Mouse (Mus musculus): ENCODE results near the gene D630023F18Rik. TPM values are rescaled to one million over a fixed set of nuclear protein-coding genes. Genes with fewer than 3 reads are reported as not detected.

D630023F18Rik gene
- polyA plus RNA-seq, 1 experiment from 2014 or later, result 2.4 TPM

GRCm38 (mm10) chr1:65107654-65108279 is 15.2 kb downstream of the D630023F18Rik start:
- Histone ChIP-seq H3K4me1 (replicated peaks) (peaks cover 4% of the 10 kb centered on the region; the same call in 1 of the 2 replicates), H3K4me3 (no peak overlapping the region), H3K27me3 (no peaks in the 10 kb centered on the region), H3K9ac (no peak overlapping the region), H3K4me2 (no peak overlapping the region), H3K9me3 (no peaks in the 10 kb centered on the region), H3K27ac (replicated peaks) (no peak overlapping the region), H3K36me3 (no peaks in the 10 kb centered on the region)
- no peak for ATAC-seq (ENCODE audit: low FRiP score, low read depth)
- WGBS, result 90% methylated on average over 10 of the region's 10 CpGs

DNA sequence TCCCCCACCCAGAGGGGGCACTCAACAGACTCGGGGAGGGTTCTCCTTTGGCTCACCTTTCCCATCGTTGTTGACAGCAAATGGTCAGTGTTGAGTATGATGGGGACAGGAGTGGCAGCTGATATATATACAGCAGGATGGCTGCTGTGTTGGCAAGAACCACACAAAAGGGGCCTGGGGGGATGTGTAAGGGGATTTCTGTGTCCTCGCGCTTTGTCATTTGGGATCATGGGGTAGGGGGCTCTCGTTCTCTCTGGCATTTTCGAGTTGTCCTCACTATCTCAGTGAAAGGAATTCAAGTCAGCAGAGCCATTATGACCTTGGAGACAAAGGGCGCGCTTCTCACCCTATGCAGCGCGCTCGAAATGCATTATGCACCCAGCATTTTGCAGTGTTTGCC is 19.7 kb downstream of the D630023F18Rik start, which contains the start of gene Cryga:
Gene Cryga, minus strand, starts transcription at position 101 of the 400 bp plus-strand sequence.
- Histone ChIP-seq H3K36me3 (no peaks in the 10 kb centered on the region), H3K27ac (replicated peaks) (no peak within 1 kb of the TSS), H3K4me3 (no peak within 1 kb of the TSS), H3K27me3 (no peaks in the 10 kb centered on the region), H3K4me1 (replicated peaks) (no peaks in the 10 kb centered on the region), H3K4me2 (no peak within 1 kb of the TSS), H3K9ac (no peak within 1 kb of the TSS), H3K9me3 (no peaks in the 10 kb centered on the region)
- WGBS, result 87% methylated on average over 11 of the region's 11 CpGs
- no peak for ATAC-seq (ENCODE audit: low FRiP score, low read depth)

DNA sequence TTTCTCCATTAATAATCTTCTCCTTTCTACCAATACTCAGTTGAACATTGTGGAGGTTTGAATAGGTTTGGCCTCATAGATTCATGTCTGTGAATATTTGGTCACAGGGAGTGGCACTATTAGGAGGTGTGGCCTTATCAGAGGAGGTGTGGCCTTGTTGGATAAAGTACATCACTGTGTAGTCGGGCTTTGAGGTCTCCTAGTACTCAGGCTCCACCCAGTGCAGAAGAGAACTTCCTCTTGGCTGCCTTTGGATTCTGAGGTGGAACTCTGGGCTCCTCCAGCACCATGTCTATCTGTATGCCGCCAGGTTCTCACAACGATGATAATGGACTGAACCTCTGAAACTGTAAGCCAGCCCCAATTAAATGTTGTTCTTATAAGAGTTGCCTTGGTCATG is 26.1 kb downstream of the D630023F18Rik start:
- H3K4me1 ChIP-seq (replicated peaks), result no peaks in the 10 kb centered on the region
- H3K9ac ChIP-seq, result no peak overlapping the region
- H3K9me3 ChIP-seq, result no peaks in the 10 kb centered on the region
- H3K27me3 ChIP-seq, result no peaks in the 10 kb centered on the region
- no peak for ATAC-seq (ENCODE audit: low FRiP score, low read depth)
- no peaks in the 10 kb centered on the region for H3K36me3 ChIP-seq
- WGBS, result 81% methylated on average over 3 of the region's 3 CpGs
- no peak overlapping the region for H3K4me3 ChIP-seq
- no peak overlapping the region for H3K27ac ChIP-seq (replicated peaks)
- no peak overlapping the region for H3K4me2 ChIP-seq

DNA sequence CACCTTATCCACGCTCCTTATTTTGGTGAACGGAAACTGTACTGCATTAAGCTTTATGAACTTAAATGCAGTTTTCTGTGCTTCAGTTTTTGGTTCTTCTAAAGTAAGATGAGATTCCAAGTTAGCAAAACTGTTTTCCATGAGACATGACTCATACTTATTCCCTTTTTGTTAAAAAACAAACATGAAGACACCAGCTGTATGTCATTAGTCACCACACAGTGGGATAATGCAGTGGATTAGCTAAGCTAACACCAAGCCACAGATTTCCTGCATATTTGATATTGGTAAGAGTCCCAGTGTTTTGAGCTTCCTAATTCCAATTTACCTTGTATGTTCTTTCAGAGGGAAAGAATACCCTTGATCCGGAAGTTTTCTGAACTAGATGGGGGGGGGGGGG is 31.4 kb downstream of the D630023F18Rik start:
- Histone ChIP-seq H3K9ac (no peak overlapping the region), H3K9me3 (no peaks in the 10 kb centered on the region), H3K4me2 (no peak overlapping the region), H3K4me3 (no peak overlapping the region), H3K27me3 (no peaks in the 10 kb centered on the region), H3K36me3 (no peaks in the 10 kb centered on the region), H3K4me1 (replicated peaks) (no peaks in the 10 kb centered on the region), H3K27ac (replicated peaks) (no peak overlapping the region)
- 95% methylated on average over 3 of the region's 3 CpGs for WGBS
- ATAC-seq (ENCODE audit: low FRiP score, low read depth), result no peak

DNA sequence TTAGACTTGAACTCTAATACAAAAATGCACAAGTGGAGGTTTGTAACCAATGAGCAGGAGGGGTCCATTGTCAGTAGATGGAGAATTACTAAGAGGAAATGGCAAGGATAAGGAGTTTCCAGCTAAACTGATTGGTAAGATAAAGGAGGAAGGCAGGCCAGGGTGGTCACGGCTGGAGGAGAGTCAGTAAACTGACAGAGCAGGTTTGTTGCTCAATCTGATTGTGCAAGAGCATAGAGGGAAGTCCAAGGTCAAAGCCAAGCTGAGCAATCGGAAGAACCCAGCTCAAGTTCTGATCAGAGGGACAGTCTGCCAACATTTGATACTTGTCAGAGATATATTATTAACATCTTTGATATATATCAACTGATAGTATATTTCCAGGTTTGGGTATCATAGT is 32.6 kb downstream of the D630023F18Rik start:
- no peaks in the 10 kb centered on the region for H3K27me3 ChIP-seq
- H3K9me3 ChIP-seq, result no peaks in the 10 kb centered on the region
- no peaks in the 10 kb centered on the region for H3K4me1 ChIP-seq (replicated peaks)
- no peaks in the 10 kb centered on the region for H3K36me3 ChIP-seq
- H3K4me3 ChIP-seq, result no peak overlapping the region
- H3K9ac ChIP-seq, result no peak overlapping the region
- WGBS, result 79% methylated on average over 2 of the region's 2 CpGs
- no peak overlapping the region for H3K27ac ChIP-seq (replicated peaks)
- H3K4me2 ChIP-seq, result no peak overlapping the region
- no peak for ATAC-seq (ENCODE audit: low FRiP score, low read depth)

DNA sequence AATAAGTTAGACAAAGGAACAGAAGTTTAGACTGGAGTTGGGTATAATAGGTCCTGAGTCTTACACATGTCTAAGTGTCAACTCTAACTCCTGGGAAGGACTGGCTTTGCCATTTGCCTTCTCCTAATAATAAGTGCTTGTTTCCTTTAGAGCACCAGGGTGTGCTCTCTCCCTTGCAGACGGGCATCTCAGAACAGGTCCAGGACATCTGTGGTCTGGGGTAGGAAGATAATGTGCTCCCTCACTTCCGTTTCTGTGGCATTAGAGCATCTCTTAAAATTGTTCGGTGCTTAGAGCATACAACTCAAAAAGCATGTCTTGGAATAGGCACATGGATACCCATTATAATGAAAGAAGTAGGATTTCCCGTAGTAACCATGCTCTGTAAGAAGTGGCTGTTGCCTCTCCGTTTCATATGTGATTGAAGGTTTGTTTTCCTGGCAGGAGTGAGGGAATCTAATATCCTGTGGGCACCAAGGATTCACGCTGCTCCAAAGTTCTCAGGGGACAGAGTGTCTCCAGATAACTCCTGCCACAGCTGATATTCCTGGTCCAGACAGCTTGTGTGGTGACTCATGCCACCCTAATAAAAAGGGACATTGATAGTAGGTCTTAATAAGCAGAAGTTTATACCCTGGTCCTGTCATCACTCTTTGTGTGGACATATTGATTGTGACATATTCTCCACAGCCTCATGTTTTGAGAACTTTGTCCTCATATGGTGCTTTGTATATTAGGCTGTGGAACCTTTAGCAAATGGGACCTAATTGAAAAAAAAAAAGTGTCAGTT is 34.3 kb downstream of the D630023F18Rik start:
- no peak for ATAC-seq (ENCODE audit: low FRiP score, low read depth)
- 79% methylated on average over 6 of the region's 6 CpGs for WGBS
- H3K27me3 ChIP-seq, result no peaks in the 10 kb centered on the region
- H3K4me1 ChIP-seq (replicated peaks), result no peaks in the 10 kb centered on the region
- no peak overlapping the region for H3K4me3 ChIP-seq
- no peaks in the 10 kb centered on the region for H3K36me3 ChIP-seq
- H3K9ac ChIP-seq, result no peak overlapping the region
- no peak overlapping the region for H3K27ac ChIP-seq (replicated peaks)
- no peaks in the 10 kb centered on the region for H3K9me3 ChIP-seq
- H3K4me2 ChIP-seq, result no peak overlapping the region

DNA sequence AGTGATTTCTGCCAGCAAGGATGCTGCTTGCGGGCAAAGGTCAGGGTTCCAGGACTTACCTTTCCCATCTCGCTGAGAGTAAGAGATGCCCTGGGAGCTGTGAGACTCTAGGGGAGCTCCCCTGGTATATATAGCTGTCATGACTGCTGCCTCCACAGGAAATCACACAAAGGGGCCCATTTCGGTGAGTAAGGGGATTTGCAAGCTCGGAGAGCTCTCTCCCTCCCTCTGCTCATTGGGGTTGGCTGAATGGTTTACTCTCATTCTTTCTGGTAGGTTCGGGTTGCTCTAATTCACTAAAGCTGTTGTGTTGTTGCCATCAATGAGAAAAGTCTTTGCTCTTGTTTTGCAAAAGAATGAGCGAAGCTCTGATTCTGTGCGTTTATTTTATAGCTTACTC is 40.8 kb downstream of the D630023F18Rik start, which contains the start of gene Crygb:
Gene Crygb, minus strand, starts transcription at position 101 of the 400 bp plus-strand sequence.
- ATAC-seq (ENCODE audit: low FRiP score, low read depth), result no peak
- Histone ChIP-seq H3K4me3 (no peak within 1 kb of the TSS), H3K9me3 (no peaks in the 10 kb centered on the region), H3K27me3 (no peaks in the 10 kb centered on the region), H3K27ac (replicated peaks) (no peak within 1 kb of the TSS), H3K4me2 (0 out of 2 replicates have a peak within 1 kb of the TSS, but pooled peaks have one; percentile 15), H3K4me1 (replicated peaks) (no peaks in the 10 kb centered on the region), H3K36me3 (no peaks in the 10 kb centered on the region), H3K9ac (no peak within 1 kb of the TSS)
- 35% methylated on average over 7 of the region's 7 CpGs for WGBS

DNA sequence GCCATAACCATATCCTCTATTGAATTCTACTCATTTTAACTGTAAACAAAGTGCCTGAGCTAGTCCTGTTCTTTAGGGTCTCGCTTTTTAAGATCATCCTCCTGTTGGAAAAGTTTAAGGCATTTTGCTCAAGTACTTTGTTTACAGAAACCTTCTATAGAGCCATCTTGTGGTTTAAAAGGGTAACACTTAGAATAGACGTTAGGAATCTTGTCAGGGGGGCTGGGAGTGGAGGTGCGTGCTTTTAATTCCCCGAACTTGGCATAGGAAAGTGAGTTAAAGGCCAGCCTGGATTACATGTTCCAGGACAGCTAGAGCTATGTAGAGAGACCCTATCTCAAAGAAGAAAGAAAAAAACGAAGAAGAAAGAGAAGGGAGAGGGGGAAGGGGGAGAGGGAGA is 47.4 kb downstream of the D630023F18Rik start:
- Histone ChIP-seq H3K4me2 (no peak overlapping the region), H3K27me3 (no peaks in the 10 kb centered on the region), H3K27ac (replicated peaks) (no peak overlapping the region), H3K4me1 (replicated peaks) (no peaks in the 10 kb centered on the region), H3K4me3 (no peak overlapping the region), H3K9me3 (no peaks in the 10 kb centered on the region), H3K9ac (no peak overlapping the region), H3K36me3 (no peaks in the 10 kb centered on the region)
- 34% methylated on average over 5 of the region's 5 CpGs for WGBS
- no peak for ATAC-seq (ENCODE audit: low FRiP score, low read depth)

- WGBS, result 56% methylated on average over 6 of the region's 6 CpGs
- H3K4me1 ChIP-seq (replicated peaks), result no peaks in the 10 kb centered on the region
- H3K4me3 ChIP-seq, result no peak within 1 kb of the TSS
- H3K36me3 ChIP-seq, result no peaks in the 10 kb centered on the region
- no peak for ATAC-seq (ENCODE audit: low FRiP score, low read depth)
- H3K4me2 ChIP-seq, result no peak within 1 kb of the TSS
- H3K27me3 ChIP-seq, result no peaks in the 10 kb centered on the region
- no peaks in the 10 kb centered on the region for H3K9me3 ChIP-seq
- H3K27ac ChIP-seq (replicated peaks), result no peak within 1 kb of the TSS
- no peak within 1 kb of the TSS for H3K9ac ChIP-seq
Measured at GRCm38 (mm10) chr1:65073589-65073988, 49.4 kb downstream of the D630023F18Rik start, which contains the start of gene Crygc. Gene Crygc, minus strand, starts transcription at chr1:65073689.

GRCm38 (mm10) chr1:65067842-65068241 is 55.2 kb downstream of the D630023F18Rik start:
- H3K27me3 ChIP-seq, result no peaks in the 10 kb centered on the region

DNA sequence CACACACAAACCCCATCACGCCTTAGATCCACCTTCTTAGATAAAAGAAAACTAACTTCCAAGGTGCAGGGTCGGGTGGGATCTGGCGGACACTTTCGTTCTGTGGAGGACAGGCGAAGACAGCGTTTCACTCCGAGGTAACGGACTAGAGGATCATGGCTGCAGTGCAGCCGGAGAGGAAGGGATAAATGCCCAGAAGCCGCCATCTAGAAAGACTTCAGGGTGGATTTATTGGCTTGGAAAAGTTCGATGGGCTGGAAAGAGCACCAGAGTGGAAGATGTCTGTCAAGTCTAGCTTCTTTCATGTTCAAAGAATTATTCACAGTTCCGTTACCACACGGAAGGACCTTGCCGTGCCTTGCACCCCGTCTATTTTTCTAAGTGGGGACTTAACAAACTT is 58.8 kb downstream of the D630023F18Rik start:
- H3K4me3 ChIP-seq, result no peak overlapping the region
- ATAC-seq (ENCODE audit: low FRiP score, low read depth), result no peak

More at GRCm38 (mm10) chr1:65067842-65068241, 55.2 kb downstream of the D630023F18Rik start:
- H3K4me3 ChIP-seq, result no peak overlapping the region
- H3K9ac ChIP-seq, result no peak overlapping the region
- no peak for ATAC-seq (ENCODE audit: low FRiP score, low read depth)
- no peak overlapping the region for H3K4me2 ChIP-seq
- no peaks in the 10 kb centered on the region for H3K9me3 ChIP-seq
- no peaks in the 10 kb centered on the region for H3K4me1 ChIP-seq (replicated peaks)
- H3K27ac ChIP-seq (replicated peaks), result no peak overlapping the region
- no peaks in the 10 kb centered on the region for H3K36me3 ChIP-seq

GRCm38 (mm10) chr1:65063352-65063751 is 59.7 kb downstream of the D630023F18Rik start, which contains the start of gene Crygd:
Gene Crygd, minus strand, starts transcription at chr1:65063452.
- Histone ChIP-seq H3K4me2 (no peak within 1 kb of the TSS), H3K36me3 (no peaks in the 10 kb centered on the region), H3K9ac (no peak within 1 kb of the TSS), H3K4me3 (no peak within 1 kb of the TSS), H3K4me1 (replicated peaks) (no peaks in the 10 kb centered on the region), H3K9me3 (no peaks in the 10 kb centered on the region), H3K27me3 (no peaks in the 10 kb centered on the region), H3K27ac (replicated peaks) (no peak within 1 kb of the TSS)
- ATAC-seq (ENCODE audit: low FRiP score, low read depth), result no peak
- 46% methylated on average over 8 of the region's 8 CpGs for WGBS

More for the DNA sequence above, 58.8 kb downstream of the D630023F18Rik start:
- Histone ChIP-seq H3K9ac (no peak overlapping the region), H3K36me3 (no peaks in the 10 kb centered on the region), H3K9me3 (no peaks in the 10 kb centered on the region), H3K27me3 (no peaks in the 10 kb centered on the region), H3K4me2 (no peak overlapping the region), H3K27ac (replicated peaks) (no peak overlapping the region), H3K4me1 (replicated peaks) (no peaks in the 10 kb centered on the region)
- 76% methylated on average over 15 of the region's 15 CpGs for WGBS

All from hindbrain, embryonic 15.5 days (tissue).